Mouse (Mus musculus) heart, postnatal 0 days (tissue): ENCODE results near the gene Cacna1c.

Source experiments
- CTCF ChIP-seq: IDR thresholded peaks from 2 replicates; pipeline ENCODE4 v1.5.1; 2016; ENCODE audit warnings: antibody characterized with exemption, control low read depth, low read depth
- EP300 ChIP-seq: IDR thresholded peaks from 2 replicates; pipeline ENCODE4 v1.6.1; 2016; ENCODE audit warnings: antibody characterized with exemption, low read depth

DNA sequence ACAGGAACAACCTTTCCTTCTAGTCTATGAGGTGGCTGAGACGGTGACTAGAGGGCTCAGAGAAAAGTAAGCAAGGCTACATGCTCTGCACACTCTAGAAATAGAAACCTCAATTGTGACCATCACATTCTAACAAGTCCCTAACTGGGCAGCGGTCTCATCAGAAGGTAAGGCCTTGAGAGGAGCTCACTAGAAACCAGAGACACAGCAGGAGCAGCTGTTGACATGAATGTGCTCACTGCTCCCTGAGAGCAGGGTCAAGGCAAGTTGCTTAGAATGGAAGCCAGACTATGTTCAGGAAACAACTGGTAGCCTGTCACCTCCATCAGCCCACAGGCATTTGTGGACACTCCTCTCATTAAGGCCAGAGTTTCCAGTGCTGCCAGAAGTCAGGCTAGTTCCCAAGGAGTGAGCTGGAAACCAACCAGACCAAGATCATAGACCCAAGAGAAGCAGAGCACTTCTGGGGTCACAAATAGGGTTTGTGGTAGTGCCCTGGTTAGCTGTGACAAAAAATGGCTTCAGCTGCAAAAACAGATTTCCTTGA lies 196.8 kb downstream of the Cacna1c start:
- TF ChIP-seq CTCF (no peak), EP300 (no peak)
